Mouse (Mus musculus) spleen, adult 2 months (tissue): Measurements from ENCODE around the gene Cdh13.

Experiments used
- CTCF ChIP-seq: fragments of 200-500 bp; IDR thresholded peaks from 2 replicates; pipeline ENCODE4 v1.5.1; 2011; ENCODE audit warnings: mild to moderate bottlenecking, inconsistent platforms; ENCODE audit not compliant: insufficient read depth, insufficient read length, insufficient replicate concordance; ENCODE audit errors: extremely low read depth
- POLR2A ChIP-seq: fragments of 200-500 bp; IDR thresholded peaks from 2 replicates; pipeline ENCODE4 v1.6.1; 2011; ENCODE audit warnings: low read depth, low read length, inconsistent platforms

DNA sequence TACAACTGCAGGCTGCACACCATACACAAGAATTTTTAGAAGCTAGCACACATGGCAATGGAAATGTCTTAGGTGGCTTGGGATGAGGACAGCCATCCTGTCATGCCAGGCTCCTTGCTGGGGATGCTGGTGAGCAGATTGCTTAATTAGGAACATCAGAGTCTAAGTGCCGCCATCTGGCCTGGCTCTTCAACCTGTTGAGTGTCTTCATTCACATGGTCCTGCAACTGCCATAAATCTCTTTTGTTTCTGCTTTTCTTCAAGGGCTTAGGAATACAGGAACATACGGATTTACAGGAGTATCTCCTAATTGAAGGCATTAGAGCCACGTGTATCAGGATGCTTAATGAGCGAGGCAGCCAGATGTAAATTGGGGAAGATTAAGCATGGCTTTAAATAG, 233.5 kb downstream of the Cdh13 start:
- TF ChIP-seq CTCF (no peak), POLR2A (no peak)
